Mouse (Mus musculus) lung, adult 2 months (tissue): Measurements from ENCODE around the gene Phf21a.

Source experiments
- CTCF ChIP-seq: fragments of 200-500 bp; IDR thresholded peaks from 2 replicates; pipeline ENCODE4 v1.5.1; 2011; ENCODE audit warnings: mild to moderate bottlenecking, low read length, control low read depth; ENCODE audit not compliant: insufficient read depth
- POLR2A ChIP-seq: fragments of 200-500 bp; IDR thresholded peaks from 2 replicates; pipeline ENCODE4 v1.6.1; 2011; ENCODE audit warnings: low read depth, mild to moderate bottlenecking, control low read depth, low read length, borderline replicate concordance; ENCODE audit errors: extremely low read depth

GRCm38 (mm10) chr2:92065938-92066337 lies 27.0 kb upstream of the Phf21a start:
- TF ChIP-seq CTCF: no peak
- TF ChIP-seq POLR2A: no peak
